Mouse (Mus musculus): Measurements from ENCODE around the gene Ech1. TPM values are rescaled to one million over a fixed set of nuclear protein-coding genes. Genes with fewer than 3 reads are reported as not detected.

Gene Ech1
- total RNA-seq, 2 experiments from 2014 or later: 45.0 to 47.8 TPM

DNA sequence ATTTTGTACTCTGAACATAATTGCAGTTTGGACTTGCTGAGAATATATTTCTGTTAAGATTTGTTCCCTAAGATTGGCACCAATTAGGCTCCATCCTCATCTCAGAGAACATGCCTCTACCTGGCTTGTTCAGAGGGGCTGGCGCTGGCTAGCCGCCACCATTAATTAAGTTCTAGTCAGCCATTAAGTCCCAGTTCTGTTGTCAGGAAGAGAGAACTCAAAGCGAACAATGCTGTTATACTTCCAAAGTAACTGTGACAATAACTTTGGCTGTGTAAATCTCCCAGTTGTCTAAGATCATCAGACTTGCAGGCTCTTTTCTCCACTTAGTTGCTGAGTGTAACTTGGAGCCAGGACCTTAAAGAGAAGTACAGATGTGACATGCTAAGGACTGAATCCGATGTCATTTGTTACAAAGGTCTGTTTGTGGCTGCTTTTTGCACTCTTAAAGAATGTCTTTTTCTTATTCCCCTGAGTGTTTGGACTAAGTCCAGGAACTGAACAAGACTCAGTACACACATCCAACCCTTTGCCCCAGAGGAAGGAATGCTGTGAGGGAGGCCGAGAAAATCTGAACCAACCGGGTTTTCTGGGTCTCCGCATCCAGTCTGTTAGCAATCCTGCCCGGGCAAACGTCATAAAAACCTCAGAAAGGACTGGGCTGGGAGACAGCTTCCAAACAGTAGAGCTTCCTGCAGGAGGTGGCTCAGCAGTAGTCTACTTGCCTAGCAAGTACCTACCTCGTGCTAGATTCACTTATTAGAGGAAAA lies 22.9 kb upstream of the Ech1 start:
- intact Hi-C loops (cut with DNase I): no loop called here
- no peak for DNase-seq (ENCODE audit: low spot score in 2 of 2)

DNA sequence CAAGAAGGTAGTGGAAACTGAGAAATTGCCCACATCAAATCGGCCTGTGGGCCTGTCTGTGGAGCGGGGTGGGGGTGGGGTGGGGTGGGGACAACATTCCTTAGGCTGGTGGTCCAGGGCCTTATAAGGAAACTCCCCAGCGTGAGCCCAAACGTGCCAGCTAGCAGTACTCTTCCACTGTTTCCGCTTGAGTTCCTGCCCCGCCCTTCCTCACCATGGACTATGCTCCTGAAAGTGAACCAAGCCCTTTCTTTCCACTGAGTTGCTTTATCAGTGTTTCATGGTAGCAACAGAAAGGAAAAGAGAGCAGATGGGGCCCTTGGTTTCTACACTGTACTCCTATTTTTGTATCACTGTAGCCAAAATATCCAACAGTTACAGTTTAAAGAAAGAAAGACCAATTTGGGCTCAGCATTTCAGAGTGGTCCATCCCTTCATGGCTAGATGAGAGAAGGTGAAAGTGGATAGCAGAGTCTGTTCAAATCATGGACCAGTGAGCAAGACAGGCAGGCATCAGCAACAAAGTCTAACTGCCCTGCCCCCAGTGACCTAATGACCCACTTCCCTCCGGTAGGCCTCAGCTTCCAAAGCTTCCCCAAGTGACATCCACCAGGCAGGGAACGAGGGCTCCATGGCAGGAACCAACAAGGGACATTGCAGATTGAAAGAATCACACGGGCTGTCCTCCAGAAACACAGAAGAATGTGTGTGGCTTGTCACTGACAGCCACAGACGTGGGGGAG lies 22.0 kb upstream of the Ech1 start:
- no peak for DNase-seq (ENCODE audit: low spot score in 2 of 2)
- intact Hi-C loops (cut with DNase I): no loop called here

DNA sequence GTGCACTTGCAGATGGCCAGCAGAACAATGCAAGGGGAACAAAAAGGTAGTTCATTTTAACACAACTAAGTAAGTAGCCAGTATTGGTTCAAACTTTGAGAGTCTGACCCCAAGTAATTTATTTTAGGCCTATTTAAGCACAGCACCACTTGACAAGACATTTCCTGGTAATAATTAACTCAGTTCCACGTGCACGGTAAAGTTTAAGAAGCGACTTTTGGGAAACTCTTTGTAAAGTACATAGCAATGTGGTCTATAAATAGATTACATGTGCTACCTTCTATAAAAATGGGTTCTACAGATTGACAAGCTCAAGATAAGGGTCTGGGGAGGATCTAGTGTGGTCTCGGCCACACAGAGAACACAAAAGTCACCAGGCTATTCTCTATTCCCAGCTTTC lies 21.3 kb upstream of the Ech1 start:
- intact Hi-C loops (cut with DNase I): no loop called here

DNA sequence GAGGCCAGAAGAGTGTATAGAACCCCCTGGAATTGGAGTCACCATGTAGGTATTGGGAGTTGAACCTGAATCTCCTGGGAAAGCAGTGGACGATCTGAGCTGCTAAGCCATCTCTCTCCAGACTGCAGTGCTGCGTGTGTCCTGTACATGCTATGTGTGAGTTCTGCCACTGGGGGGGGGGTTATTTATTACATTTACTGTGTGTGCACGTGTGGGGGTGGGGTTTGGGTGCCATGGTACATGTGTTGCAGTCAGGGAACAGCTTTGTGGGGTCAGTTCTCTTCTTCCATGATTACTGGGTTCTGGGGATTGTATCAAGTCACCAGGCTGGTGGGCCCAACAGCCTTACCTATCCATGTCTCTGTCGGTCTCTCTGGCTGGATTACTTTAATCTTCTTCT lies 18.1 kb upstream of the Ech1 start:
- intact Hi-C loops (cut with DNase I): no loop called here
- DNase-seq (ENCODE audit: low spot score in 2 of 2): no peak

More for the DNA sequence above, 21.3 kb upstream of the Ech1 start:
- DNase-seq (ENCODE audit: low spot score in 2 of 2): no peak

DNA sequence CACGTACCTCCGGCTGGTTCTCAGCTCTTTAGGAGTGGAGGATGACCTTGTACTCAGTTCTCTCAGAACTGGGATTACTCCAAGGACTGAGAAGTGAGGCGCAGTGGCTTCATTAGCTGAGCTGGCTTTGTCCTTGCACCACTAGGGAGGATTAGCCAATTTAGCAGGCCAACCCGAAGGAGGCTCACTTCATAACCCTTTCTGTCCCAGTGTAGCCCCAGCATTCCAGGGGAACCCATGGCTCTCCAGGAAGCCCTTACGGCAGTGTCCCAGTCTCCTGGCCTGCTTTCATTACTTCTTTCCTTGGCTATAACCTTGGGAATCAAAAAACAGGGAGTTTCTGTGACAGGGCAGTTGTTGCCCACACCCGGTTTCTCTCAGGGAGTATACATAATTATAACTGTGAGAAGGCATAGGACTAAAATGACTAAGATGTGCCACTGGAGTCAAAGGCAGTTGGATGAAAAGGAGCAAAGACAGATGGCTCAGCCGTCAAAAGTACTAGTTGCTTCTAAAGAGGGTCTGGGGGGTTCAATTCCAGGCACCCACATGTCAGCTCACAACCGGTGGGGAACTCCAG lies 17.3 kb upstream of the Ech1 start:
- intact Hi-C loops (cut with DNase I): no loop called here
- DNase-seq (ENCODE audit: low spot score in 2 of 2): no peak

DNA sequence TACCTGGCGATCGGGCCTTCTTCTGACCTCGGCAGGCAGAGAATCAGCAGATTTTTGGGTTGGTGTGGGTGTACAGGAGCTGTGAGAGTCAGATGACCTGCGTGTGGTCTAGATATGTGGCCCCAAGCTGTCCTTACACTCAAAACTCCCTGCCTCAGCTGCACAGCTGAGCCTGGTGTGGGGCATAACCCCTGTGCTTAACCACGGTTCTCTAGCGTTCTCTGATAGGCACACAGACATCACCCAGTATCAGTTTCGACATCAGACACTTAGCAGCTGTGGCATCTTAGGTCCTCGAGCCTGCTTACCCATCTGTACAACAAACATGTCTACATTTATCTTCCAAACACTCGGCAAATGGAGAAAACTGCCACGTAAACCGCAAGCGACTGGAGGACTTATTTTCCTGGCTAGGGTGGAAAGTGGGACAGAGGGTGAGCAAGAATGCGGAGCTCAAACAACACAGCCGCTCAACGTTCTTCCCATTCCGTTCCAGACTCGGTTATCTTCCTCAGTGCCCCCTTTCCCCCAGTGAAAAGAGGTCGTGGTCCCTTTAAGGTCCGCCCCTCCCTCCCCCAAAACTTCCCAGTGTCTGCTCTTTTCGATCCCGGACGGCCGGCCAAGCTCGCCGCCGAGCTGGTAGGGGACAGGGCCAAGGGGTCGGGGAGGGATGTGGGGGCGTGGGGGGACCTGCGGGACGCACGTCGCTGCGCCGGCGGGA lies 16.6 kb upstream of the Ech1 start, which contains the start of gene Hnrnpl:
Gene Hnrnpl, plus strand, starts transcription at position 321 of the 721 bp plus-strand sequence.
- intact Hi-C loops (cut with DNase I): no loop called here

DNA sequence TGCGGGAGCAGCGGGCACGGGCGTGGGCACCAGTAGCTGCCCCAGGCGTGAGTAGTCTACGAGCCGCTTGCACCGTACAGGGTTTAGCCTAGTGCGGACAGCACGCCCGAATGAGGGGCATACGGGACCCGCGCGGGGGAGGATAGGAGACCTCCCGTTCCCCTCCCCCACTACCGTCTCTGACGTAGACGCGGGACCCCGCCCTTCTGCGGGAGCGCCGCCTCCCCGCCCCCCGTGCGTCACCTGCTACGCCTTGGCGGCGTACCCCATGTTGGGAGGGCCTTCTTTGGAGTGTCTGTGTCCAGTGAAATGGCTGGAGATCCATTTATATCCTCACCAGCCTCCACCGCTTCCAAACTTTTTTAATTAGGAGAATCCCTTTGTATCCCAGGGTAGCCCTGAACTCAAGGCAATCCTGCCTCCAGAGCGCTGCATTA lies 16.0 kb upstream of the Ech1 start:
- intact Hi-C loops (cut with DNase I): no loop called here
- DNase-seq (ENCODE audit: low spot score in 2 of 2): peak; percentile 92 to 95

More for the DNA sequence above, 16.6 kb upstream of the Ech1 start, which contains the start of gene Hnrnpl:
- peak in 1 of 2 experiments; percentile 49 for DNase-seq (ENCODE audit: low spot score in 2 of 2)

DNA sequence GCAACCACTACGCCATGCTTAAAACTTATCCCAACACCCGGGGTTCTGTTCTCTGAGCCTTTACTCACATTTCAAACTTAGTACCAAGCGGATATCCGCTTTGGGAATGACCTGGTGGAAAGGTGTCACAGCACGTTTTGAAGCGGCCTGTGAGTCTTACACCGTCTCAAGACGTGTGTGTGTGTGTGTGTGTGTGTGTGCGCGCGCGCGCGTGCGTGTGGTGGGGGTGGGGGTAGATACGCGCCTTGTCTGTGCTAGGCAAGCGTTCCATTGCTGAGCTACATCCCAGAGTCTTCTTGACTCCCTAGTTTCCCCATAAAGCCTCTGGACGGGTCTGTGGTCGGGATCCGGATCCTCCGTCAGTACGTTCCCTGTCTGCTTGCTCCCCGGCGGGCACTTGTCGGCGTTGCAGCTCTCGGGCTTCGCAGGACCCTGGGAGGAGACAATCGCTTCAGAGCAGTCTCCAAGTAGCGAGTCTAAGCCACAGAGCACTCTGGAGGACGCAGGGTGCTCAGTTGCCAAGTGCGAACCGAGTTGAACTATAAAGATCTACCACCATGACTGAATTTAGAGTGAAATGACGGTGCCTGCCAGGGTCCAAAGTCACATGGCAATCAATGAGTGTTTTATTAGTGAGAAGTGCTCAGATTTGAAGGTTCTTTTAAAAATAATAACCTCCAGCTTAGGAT lies 15.5 kb upstream of the Ech1 start:
- DNase-seq (ENCODE audit: low spot score in 2 of 2): peak; percentile 56 to 59
- intact Hi-C loops (cut with DNase I): loop anchor here (2.0 to 5.0 kb wide), 2 partner anchors 15 to 153 kb away; partner anchors contain the start of genes Actn4 and Ech1

DNA sequence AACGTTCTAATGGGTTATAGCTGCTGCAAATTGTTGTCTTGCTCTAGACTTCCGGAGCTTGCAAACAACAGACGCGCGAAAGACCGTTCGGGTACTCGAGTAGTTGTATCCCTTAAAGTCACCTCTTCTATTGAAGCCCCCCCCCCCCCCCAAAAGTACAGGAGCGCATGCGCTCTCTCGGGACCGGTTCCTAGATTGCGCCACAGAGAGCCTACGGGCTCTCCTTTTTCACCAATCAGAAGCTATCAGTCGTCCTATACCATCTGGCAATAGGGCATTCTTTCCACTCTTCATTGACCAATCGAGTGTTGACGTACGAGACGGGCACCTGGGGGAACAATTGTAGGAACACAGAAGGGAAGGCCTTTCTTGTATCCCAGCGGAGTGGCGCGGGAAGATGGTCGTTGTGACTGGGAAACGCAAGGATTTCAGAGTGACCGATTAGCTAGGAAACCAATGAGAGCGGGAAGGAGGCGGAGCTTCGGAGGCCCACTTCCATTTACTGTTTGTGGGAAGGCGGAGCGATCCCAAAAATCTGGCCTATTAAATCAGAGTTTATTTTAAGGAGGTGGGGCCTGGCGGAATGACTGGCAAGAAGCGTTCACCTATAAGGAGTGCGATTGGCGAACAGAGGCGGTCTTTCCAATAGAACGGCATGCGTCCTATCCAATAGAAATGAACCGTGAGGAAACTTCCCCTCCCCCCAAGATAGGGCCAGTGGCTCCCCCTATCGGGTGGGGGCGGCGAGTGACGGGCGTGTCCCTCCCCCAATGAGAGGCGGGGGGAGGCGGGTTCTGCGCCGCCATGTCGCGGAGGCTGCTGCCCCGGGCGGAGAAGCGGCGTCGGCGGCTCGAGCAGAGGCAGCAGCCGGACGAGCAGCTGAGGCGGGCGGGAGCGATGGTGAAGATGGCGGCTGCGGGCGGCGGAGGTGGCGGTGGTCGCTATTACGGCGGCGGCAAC lies 14.6 kb upstream of the Ech1 start:
- peak; percentile 97 to 98 for DNase-seq (ENCODE audit: low spot score in 2 of 2)
- intact Hi-C loops (cut with DNase I): loop anchor here (2.0 to 5.0 kb wide), 2 partner anchors 14 to 152 kb away; partner anchors contain the start of genes Actn4 and Ech1

DNA sequence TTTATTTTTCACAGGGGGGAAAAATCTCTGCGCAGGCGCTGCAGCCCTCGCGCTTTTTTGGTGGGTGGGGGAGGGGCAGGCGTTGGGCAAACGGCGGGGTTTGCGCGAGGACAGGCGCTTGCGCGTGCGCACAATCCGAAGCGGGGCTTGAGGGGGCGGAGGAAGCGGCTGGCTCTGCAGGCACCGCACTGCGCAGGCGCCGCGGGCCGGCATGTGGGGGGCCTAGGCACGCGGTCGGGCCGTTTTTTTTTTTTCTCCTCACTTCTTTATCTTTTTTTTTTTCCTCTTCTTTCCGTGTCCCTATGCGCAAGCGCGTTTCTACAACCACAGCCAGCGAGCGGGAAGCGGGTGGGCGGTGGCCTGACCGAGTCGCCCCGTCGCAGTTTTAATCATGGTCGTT lies 13.8 kb upstream of the Ech1 start:
- intact Hi-C loops (cut with DNase I): loop anchor here (2.0 to 5.0 kb wide), 2 partner anchors 14 to 151 kb away; partner anchors contain the start of genes Actn4 and Ech1
- DNase-seq (ENCODE audit: low spot score in 2 of 2): peak; percentile 88 to 91

DNA sequence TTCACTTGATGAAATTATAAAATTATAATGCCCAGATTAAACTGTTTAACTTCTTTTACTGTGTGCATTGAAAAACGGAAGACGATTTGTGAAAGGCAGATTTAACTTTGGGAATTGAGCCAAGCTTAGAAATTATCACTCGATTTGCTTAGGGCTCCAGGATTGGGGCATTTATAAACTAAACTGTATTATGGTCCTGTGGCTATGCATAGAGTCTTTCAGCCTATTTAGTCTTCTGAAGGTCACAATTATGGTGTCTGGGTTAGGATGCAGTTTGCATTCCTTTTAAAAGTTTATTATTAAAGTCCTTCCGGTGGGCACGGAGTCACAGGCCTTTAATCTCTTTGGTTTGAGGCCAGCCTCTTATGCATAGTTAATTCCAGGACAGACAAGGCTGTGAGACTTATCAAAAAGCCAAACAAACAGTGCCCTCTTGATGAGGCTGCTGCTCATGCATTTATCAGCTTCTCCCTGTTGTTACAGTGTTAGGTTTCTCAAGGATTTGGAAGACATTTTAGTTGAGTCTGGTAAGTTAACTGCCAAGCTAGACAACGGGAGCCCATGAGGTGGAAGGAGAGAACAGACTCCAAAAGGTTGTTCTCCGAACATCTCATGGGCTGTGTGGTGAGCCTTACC lies 13.3 kb upstream of the Ech1 start:
- intact Hi-C loops (cut with DNase I): loop anchor here (2.0 to 5.0 kb wide), 2 partner anchors 13 to 151 kb away; partner anchors contain the start of genes Actn4 and Ech1
- DNase-seq (ENCODE audit: low spot score in 2 of 2): no peak

DNA sequence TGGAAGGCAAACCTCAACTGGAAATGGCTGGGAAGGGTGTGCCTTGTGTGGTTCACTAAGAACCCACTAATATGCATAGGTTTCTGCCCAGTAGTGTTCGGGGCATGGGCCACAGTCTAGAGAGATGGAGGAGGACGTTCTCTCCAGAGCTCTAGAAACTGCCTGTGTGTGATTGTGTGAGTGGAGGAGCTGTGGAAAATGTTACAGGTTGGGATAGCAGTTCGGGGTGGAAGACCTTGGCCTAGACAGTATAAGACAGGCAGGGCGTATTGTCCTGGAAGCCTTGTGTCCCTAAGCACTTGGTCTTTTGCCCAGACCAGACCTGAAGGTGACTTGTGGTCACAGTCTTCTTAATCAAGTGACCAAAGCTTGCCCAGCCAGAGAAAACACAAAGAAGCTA lies 12.6 kb upstream of the Ech1 start:
- no peak for DNase-seq (ENCODE audit: low spot score in 2 of 2)
- intact Hi-C loops (cut with DNase I): loop anchor here (5.0 kb wide), 1 partner anchor 150 kb away; the partner anchor contains the start of gene Actn4

DNA sequence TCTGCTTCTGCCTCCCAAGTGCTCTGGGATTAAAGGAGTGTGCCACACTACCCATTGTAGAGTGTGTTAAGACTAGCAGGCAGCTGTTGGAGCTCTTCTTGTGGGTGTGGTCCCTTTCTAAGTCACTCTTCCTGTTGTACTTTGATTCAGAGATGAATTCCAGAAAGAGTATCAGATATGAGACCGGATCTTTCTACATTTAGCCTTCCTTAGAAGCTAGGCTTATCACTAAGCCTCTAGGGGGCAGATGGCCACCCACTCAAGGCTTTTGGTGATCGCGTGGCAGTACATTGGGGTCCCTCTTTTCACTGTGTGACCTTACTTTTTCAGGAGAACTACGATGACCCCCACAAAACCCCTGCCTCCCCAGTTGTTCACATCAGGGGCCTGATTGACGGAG lies 12.1 kb upstream of the Ech1 start:
- no peak for DNase-seq (ENCODE audit: low spot score in 2 of 2)
- intact Hi-C loops (cut with DNase I): loop anchor here (5.0 kb wide), 1 partner anchor 149 kb away; the partner anchor contains the start of gene Actn4

DNA sequence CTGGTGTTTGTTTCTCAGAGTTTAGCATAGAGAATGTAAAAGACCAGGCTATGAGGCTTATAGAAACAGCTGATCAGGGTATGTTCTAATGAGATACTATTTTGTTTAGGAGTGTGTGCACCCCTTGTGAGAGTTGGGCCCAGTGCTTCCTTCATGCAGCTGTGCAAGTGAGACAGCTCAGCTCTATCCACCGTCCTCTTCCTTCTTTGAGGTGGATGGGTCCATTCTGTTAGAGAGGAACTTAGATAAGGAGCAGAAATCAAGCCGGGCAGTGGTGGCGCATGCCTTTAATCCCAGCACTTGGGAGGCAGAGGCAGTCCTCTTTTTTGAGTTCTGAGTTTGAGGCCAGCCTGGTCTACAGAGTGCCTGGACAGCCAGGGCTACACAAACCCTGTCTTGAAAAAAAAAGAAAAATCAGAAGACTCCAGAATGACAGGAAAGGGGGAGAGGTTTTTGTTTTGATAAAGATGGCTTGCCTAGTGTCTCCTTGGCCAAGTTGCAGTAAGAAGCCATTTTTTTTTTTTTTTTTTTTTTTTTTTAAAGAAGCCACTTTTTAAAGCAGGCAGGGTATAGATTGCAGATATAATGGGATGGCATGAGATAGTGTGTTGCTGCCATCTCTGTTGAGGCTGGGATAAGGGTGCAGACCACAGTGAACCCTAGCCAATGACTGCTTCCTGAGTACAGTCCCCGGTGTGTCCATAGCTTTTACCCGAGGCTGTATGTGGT lies 10.5 kb upstream of the Ech1 start:
- intact Hi-C loops (cut with DNase I): loop anchor here (5.0 kb wide), 1 partner anchor 148 kb away; the partner anchor contains the start of gene Actn4
- no peak for DNase-seq (ENCODE audit: low spot score in 2 of 2)

DNA sequence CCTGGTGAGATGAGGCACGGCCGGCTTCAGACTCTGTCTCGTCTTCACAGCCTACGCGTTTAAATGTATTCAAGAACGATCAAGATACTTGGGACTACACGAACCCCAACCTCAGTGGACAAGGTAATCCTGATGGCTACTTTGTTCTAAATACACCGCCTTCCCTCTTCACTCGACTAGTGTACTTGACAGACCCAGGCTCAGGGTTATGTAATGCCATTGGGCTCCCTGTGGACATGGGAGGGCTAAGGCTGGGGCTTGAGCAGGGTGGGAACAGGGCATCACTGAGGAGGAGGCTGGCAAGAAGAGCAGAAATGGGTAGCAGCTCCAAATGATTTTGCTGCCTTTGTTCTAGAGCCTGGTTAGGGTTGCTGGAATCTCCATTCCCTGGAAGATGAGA lies 9.8 kb upstream of the Ech1 start:
- intact Hi-C loops (cut with DNase I): no loop called here

DNA sequence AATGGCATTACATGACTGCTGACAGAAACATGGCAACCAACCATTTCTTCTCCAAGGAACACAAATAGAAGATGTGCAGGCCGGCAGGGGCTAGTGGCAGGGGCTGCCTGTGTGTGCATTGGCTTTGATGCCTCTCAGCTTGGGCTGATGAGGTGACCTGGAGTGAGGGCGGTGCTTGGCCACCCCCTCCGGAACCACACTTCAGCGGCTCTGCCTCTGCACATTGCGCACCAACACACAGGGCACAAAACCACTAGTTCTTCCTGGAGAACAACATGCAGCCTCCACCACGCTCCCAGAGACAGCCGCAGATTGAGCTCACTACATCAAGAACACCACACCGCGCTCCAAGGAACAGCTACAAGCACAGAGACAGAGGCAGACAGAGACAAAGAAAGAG lies 8.8 kb upstream of the Ech1 start:
- no peak for DNase-seq (ENCODE audit: low spot score in 2 of 2)
- intact Hi-C loops (cut with DNase I): no loop called here

More for the DNA sequence above, 9.8 kb upstream of the Ech1 start:
- DNase-seq (ENCODE audit: low spot score in 2 of 2): no peak
